Mouse (Mus musculus): ENCODE measurements at regions not wholly inside any gene's neighbourhood (a gene's known extent, or its start where the extent isn't known, plus 50 kb on each side); places are given as distances from the start of the nearest gene placed in this dataset.

GRCm38 (mm10) chr8:91990048-91990447 lies 188.2 kb upstream of the Irx3 start:
- Histone ChIP-seq H3K9me3 (ENCODE audit: control insufficient read depth, low read length) (no peaks in the 10 kb centered on the region), H3K4me3 (ENCODE audit: low read depth, low read length) (no peak overlapping the region), H3K36me3 (ENCODE audit: control insufficient read depth, insufficient read depth, low read length) (no peaks in the 10 kb centered on the region), H3K27me3 (ENCODE audit: control insufficient read depth, insufficient read depth, low read length) (no peaks in the 10 kb centered on the region), H3K9ac (ENCODE audit: low read length) (no peak overlapping the region), H3K4me1 (ENCODE audit: control insufficient read depth, insufficient read depth, low read length) (peaks cover 10% of the 10 kb centered on the region), H3K27ac (ENCODE audit: low read depth, low read length) (no peak overlapping the region), H3K4me2 (ENCODE audit: low read depth) (no peak overlapping the region)
- DNase-seq (ENCODE audit: low spot score) (no peak), ATAC-seq (ENCODE audit: insufficient read depth, low FRiP score, low TSS enrichment) (no peak)
- 69% methylated on average over 3 of the region's 3 CpGs for whole genome bisulfite sequencing

- H3K27me3 ChIP-seq (ENCODE audit: control insufficient read depth, insufficient read depth, low read length) = no peaks in the 10 kb centered on the region
- no peak overlapping the region for H3K27ac ChIP-seq (ENCODE audit: low read depth, low read length)
- DNase-seq (ENCODE audit: low spot score) (no peak), ATAC-seq (ENCODE audit: insufficient read depth, low FRiP score, low TSS enrichment) (no peak)
- peaks cover 10% of the 10 kb centered on the region for H3K4me1 ChIP-seq (ENCODE audit: control insufficient read depth, insufficient read depth, low read length)
- no peak overlapping the region for H3K4me2 ChIP-seq (ENCODE audit: low read depth)
- no peaks in the 10 kb centered on the region for H3K9me3 ChIP-seq (ENCODE audit: control insufficient read depth, low read length)
- H3K4me3 ChIP-seq (ENCODE audit: low read depth, low read length) = no peak overlapping the region
- no peaks in the 10 kb centered on the region for H3K36me3 ChIP-seq (ENCODE audit: control insufficient read depth, insufficient read depth, low read length)
- H3K9ac ChIP-seq (ENCODE audit: low read length) = no peak overlapping the region
- WGBS = 71% methylated on average over 11 of the region's 11 CpGs
These were observed 187.2 kb upstream of the Irx3 start for GRCm38 (mm10) chr8:91988866-91989633.

GRCm38 (mm10) chr8:91987854-91988253 lies 186.0 kb upstream of the Irx3 start:
- Histone ChIP-seq H3K9ac (ENCODE audit: low read length) (no peak overlapping the region), H3K9me3 (ENCODE audit: control insufficient read depth, low read length) (no peaks in the 10 kb centered on the region), H3K4me2 (ENCODE audit: low read depth) (no peak overlapping the region), H3K27ac (ENCODE audit: low read depth, low read length) (no peak overlapping the region), H3K4me1 (ENCODE audit: control insufficient read depth, insufficient read depth, low read length) (peaks cover 10% of the 10 kb centered on the region), H3K27me3 (ENCODE audit: control insufficient read depth, insufficient read depth, low read length) (no peaks in the 10 kb centered on the region), H3K36me3 (ENCODE audit: control insufficient read depth, insufficient read depth, low read length) (no peaks in the 10 kb centered on the region), H3K4me3 (ENCODE audit: low read depth, low read length) (no peak overlapping the region)
- WGBS = 62% methylated on average over 6 of the region's 6 CpGs
- DNase-seq (ENCODE audit: low spot score) = no peak
- ATAC-seq (ENCODE audit: insufficient read depth, low FRiP score, low TSS enrichment) = no peak

- Histone ChIP-seq H3K9me3 (ENCODE audit: control insufficient read depth, low read length) (no peaks in the 10 kb centered on the region), H3K4me1 (ENCODE audit: control insufficient read depth, insufficient read depth, low read length) (no peaks in the 10 kb centered on the region), H3K9ac (ENCODE audit: low read length) (no peak overlapping the region), H3K27me3 (ENCODE audit: control insufficient read depth, insufficient read depth, low read length) (no peaks in the 10 kb centered on the region), H3K4me2 (ENCODE audit: low read depth) (no peak overlapping the region), H3K27ac (ENCODE audit: low read depth, low read length) (no peak overlapping the region), H3K36me3 (ENCODE audit: control insufficient read depth, insufficient read depth, low read length) (no peaks in the 10 kb centered on the region), H3K4me3 (ENCODE audit: low read depth, low read length) (no peak overlapping the region)
- DNase-seq (ENCODE audit: low spot score) (no peak), ATAC-seq (ENCODE audit: insufficient read depth, low FRiP score, low TSS enrichment) (no peak)
- WGBS = 81% methylated on average over 2 of the region's 2 CpGs
These were observed 181.3 kb upstream of the Irx3 start for GRCm38 (mm10) chr8:91983171-91983570.

GRCm38 (mm10) chr8:91976900-91977585 lies 175.2 kb upstream of the Irx3 start:
- DNase-seq (ENCODE audit: low spot score) = no peak
- Histone ChIP-seq H3K4me2 (ENCODE audit: low read depth) (no peak overlapping the region), H3K36me3 (ENCODE audit: control insufficient read depth, insufficient read depth, low read length) (no peaks in the 10 kb centered on the region), H3K9ac (ENCODE audit: low read length) (no peak overlapping the region), H3K4me1 (ENCODE audit: control insufficient read depth, insufficient read depth, low read length) (no peaks in the 10 kb centered on the region), H3K27me3 (ENCODE audit: control insufficient read depth, insufficient read depth, low read length) (no peaks in the 10 kb centered on the region), H3K9me3 (ENCODE audit: control insufficient read depth, low read length) (no peaks in the 10 kb centered on the region), H3K27ac (ENCODE audit: low read depth, low read length) (no peak overlapping the region), H3K4me3 (ENCODE audit: low read depth, low read length) (no peak overlapping the region)
- WGBS = 70% methylated on average over 9 of the region's 9 CpGs
- no peak for ATAC-seq (ENCODE audit: insufficient read depth, low FRiP score, low TSS enrichment)

- 86% methylated on average over 2 of the region's 2 CpGs for whole genome bisulfite sequencing
- Histone ChIP-seq H3K9ac (ENCODE audit: low read length) (no peak overlapping the region), H3K4me2 (ENCODE audit: low read depth) (no peak overlapping the region), H3K9me3 (ENCODE audit: control insufficient read depth, low read length) (no peaks in the 10 kb centered on the region), H3K4me3 (ENCODE audit: low read depth, low read length) (no peak overlapping the region), H3K4me1 (ENCODE audit: control insufficient read depth, insufficient read depth, low read length) (no peaks in the 10 kb centered on the region), H3K27me3 (ENCODE audit: control insufficient read depth, insufficient read depth, low read length) (no peaks in the 10 kb centered on the region), H3K36me3 (ENCODE audit: control insufficient read depth, insufficient read depth, low read length) (no peaks in the 10 kb centered on the region), H3K27ac (ENCODE audit: low read depth, low read length) (no peak overlapping the region)
- ATAC-seq (ENCODE audit: insufficient read depth, low FRiP score, low TSS enrichment) (no peak), DNase-seq (ENCODE audit: low spot score) (no peak)
These were observed 173.6 kb upstream of the Irx3 start for GRCm38 (mm10) chr8:91975460-91975859.

- Histone ChIP-seq H3K4me1 (ENCODE audit: control insufficient read depth, insufficient read depth, low read length) (no peaks in the 10 kb centered on the region), H3K4me2 (ENCODE audit: low read depth) (no peak overlapping the region), H3K4me3 (ENCODE audit: low read depth, low read length) (no peak overlapping the region), H3K9me3 (ENCODE audit: control insufficient read depth, low read length) (no peaks in the 10 kb centered on the region), H3K27ac (ENCODE audit: low read depth, low read length) (no peak overlapping the region), H3K9ac (ENCODE audit: low read length) (no peak overlapping the region), H3K36me3 (ENCODE audit: control insufficient read depth, insufficient read depth, low read length) (no peaks in the 10 kb centered on the region), H3K27me3 (ENCODE audit: control insufficient read depth, insufficient read depth, low read length) (no peaks in the 10 kb centered on the region)
- 81% methylated on average over 3 of the region's 3 CpGs for whole genome bisulfite sequencing
- DNase-seq (ENCODE audit: low spot score) = no peak
- ATAC-seq (ENCODE audit: insufficient read depth, low FRiP score, low TSS enrichment) = no peak; the same call in 1 of the 2 replicates
These were observed 172.8 kb upstream of the Irx3 start for GRCm38 (mm10) chr8:91974636-91975035.

GRCm38 (mm10) chr8:91973951-91974439 lies 172.1 kb upstream of the Irx3 start:
- H3K36me3 ChIP-seq (ENCODE audit: control insufficient read depth, insufficient read depth, low read length) = no peaks in the 10 kb centered on the region
- H3K4me1 ChIP-seq (ENCODE audit: control insufficient read depth, insufficient read depth, low read length) = no peaks in the 10 kb centered on the region
- ATAC-seq (ENCODE audit: insufficient read depth, low FRiP score, low TSS enrichment) (no peak; the same call in 1 of the 2 replicates), DNase-seq (ENCODE audit: low spot score) (peak; percentile 27)
- H3K4me3 ChIP-seq (ENCODE audit: low read depth, low read length) = no peak overlapping the region
- no peak overlapping the region for H3K4me2 ChIP-seq (ENCODE audit: low read depth)
- 30% methylated on average over 18 of the region's 18 CpGs for WGBS
- H3K9ac ChIP-seq (ENCODE audit: low read length) = no peak overlapping the region
- H3K27ac ChIP-seq (ENCODE audit: low read depth, low read length) = no peak overlapping the region
- H3K27me3 ChIP-seq (ENCODE audit: control insufficient read depth, insufficient read depth, low read length) = no peaks in the 10 kb centered on the region
- H3K9me3 ChIP-seq (ENCODE audit: control insufficient read depth, low read length) = no peaks in the 10 kb centered on the region

GRCm38 (mm10) chr8:91967407-91967806 lies 165.5 kb upstream of the Irx3 start:
- DNase-seq (ENCODE audit: low spot score) (no peak), ATAC-seq (ENCODE audit: insufficient read depth, low FRiP score, low TSS enrichment) (no peak)
- 62% methylated on average over 16 of the region's 16 CpGs for WGBS
- H3K4me1 ChIP-seq (ENCODE audit: control insufficient read depth, insufficient read depth, low read length) = no peaks in the 10 kb centered on the region
- no peaks in the 10 kb centered on the region for H3K36me3 ChIP-seq (ENCODE audit: control insufficient read depth, insufficient read depth, low read length)
- no peak overlapping the region for H3K4me3 ChIP-seq (ENCODE audit: low read depth, low read length)
- H3K27ac ChIP-seq (ENCODE audit: low read depth, low read length) = no peak overlapping the region
- no peaks in the 10 kb centered on the region for H3K27me3 ChIP-seq (ENCODE audit: control insufficient read depth, insufficient read depth, low read length)
- no peak overlapping the region for H3K9ac ChIP-seq (ENCODE audit: low read length)
- H3K4me2 ChIP-seq (ENCODE audit: low read depth) = peak overlapping the region; percentile 14; the same call in 1 of the 2 replicates
- H3K9me3 ChIP-seq (ENCODE audit: control insufficient read depth, low read length) = no peaks in the 10 kb centered on the region
